Mouse (Mus musculus): ENCODE results near the gene Padi6. TPM values are rescaled to one million over a fixed set of nuclear protein-coding genes. Genes with fewer than 3 reads are reported as not detected.
A peak's percentile ranks its signal among the peaks of the same experiment; 100 is the strongest.

Gene Padi6
- polyA plus RNA-seq, 1 experiment = not detected

- no peaks in the 10 kb centered on the region; the same call in 1 of the 2 replicates for H3K4me1 ChIP-seq
- peaks cover 17% of the 10 kb centered on the region for H3K27me3 ChIP-seq (replicated peaks)
- TF ChIP-seq GATA1 (IDR thresholded peaks at IDR 0.05; ENCODE audit: borderline replicate concordance, low read length) (no peak), FLI1 (IDR thresholded peaks at IDR 0.05; ENCODE audit: low read length) (no peak)
- H3K36me3 ChIP-seq (replicated peaks; ENCODE audit: low read length) = no peaks in the 10 kb centered on the region
- peaks cover 33% of the 10 kb centered on the region for H3K9me3 ChIP-seq
- no peak overlapping the region for H3K4me3 ChIP-seq (replicated peaks)
Observed at GRCm38 (mm10) chr4:140779803-140780397, 37.5 kb upstream of the Padi6 start.

GRCm38 (mm10) chr4:140776623-140777022 is 34.2 kb upstream of the Padi6 start:
- Histone ChIP-seq H3K36me3 (replicated peaks; ENCODE audit: low read length) (no peaks in the 10 kb centered on the region), H3K4me3 (replicated peaks) (no peak overlapping the region), H3K27me3 (replicated peaks) (peaks cover 18% of the 10 kb centered on the region), H3K4me1 (peaks cover 12% of the 10 kb centered on the region), H3K9me3 (peaks cover 18% of the 10 kb centered on the region)
- TF ChIP-seq FLI1 (IDR thresholded peaks at IDR 0.05; ENCODE audit: low read length) (no peak), GATA1 (IDR thresholded peaks at IDR 0.05; ENCODE audit: borderline replicate concordance, low read length) (no peak)

GRCm38 (mm10) chr4:140775876-140776275 is 33.4 kb upstream of the Padi6 start:
- no peak overlapping the region for H3K4me3 ChIP-seq (replicated peaks)
- no peaks in the 10 kb centered on the region for H3K36me3 ChIP-seq (replicated peaks; ENCODE audit: low read length)
- H3K4me1 ChIP-seq = peaks cover 19% of the 10 kb centered on the region
- peaks cover 17% of the 10 kb centered on the region for H3K27me3 ChIP-seq (replicated peaks)
- TF ChIP-seq GATA1 (IDR thresholded peaks at IDR 0.05; ENCODE audit: borderline replicate concordance, low read length) (no peak), FLI1 (IDR thresholded peaks at IDR 0.05; ENCODE audit: low read length) (no peak)
- H3K9me3 ChIP-seq = peaks cover 18% of the 10 kb centered on the region

DNA sequence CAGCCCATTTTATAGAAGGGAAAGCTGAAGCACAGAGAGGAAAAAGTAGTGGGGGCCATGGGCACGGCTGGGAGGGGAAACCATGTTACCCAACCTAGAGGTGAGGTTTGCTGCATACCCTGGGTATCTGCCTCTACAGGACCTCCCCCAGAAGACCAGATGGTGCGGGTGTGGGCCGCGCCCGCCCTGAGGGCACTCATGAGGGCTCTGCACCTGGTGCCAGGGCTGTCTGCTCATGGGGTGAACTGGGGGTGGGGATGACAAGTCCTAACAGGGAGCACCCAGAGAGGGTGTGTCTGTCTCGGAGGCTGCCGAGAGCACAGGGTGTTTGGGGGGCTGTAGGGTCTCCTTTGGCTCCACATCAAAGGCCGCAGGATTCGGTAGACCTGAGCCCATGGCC is 32.5 kb upstream of the Padi6 start:
- H3K9me3 ChIP-seq = peaks cover 9% of the 10 kb centered on the region; the same call in 1 of the 2 replicates
- no peak for TF ChIP-seq GATA1 (IDR thresholded peaks at IDR 0.05; ENCODE audit: borderline replicate concordance, low read length)
- no peak for TF ChIP-seq FLI1 (IDR thresholded peaks at IDR 0.05; ENCODE audit: low read length)
- H3K4me1 ChIP-seq = peaks cover 27% of the 10 kb centered on the region
- peaks cover 10% of the 10 kb centered on the region for H3K27me3 ChIP-seq (replicated peaks)
- H3K36me3 ChIP-seq (replicated peaks; ENCODE audit: low read length) = no peaks in the 10 kb centered on the region
- no peak overlapping the region for H3K4me3 ChIP-seq (replicated peaks)

DNA sequence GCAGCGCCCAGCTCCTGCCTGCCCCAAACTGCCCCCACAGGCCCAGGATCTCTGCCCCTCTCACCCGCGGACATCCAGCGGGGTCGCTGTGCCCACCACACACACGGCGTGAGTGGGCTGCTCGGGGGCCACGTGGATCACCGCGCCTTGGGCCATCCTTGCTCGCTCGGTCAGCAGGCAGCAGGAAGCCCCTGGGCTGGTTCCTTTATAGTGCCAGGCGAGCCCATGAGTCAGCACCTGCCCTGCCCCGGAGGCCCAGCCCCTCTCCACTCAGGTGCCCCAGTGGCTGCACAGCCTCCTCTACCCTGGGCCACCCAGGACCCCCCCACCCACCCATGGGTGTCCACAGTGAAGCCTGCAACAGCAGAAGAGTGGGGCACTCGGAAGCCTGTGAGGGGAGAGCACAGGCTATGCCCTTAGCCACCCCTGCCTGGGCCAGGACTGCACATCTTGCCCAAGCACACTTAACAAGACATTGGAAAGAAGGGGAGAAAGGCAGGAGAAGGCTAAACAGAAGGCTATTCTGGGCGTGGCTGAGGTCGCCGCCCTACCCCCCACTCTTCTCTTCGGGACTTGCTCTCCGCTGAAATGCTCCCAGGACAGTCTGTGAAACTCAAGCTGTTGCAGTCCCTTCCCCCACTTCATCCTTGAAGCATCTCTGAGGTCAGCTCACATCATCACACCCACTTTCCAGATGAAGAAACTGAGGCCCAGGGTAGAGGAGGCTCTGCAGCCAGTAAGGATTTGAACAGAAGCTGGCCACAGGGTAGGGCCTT is 31.8 kb upstream of the Padi6 start, which contains the start of gene Padi4:
Gene Padi4 (minus strand): TSS at position 212 of the 776 bp plus-strand sequence.
- no peak within 1 kb of the TSS for H3K4me3 ChIP-seq (replicated peaks)
- H3K36me3 ChIP-seq (replicated peaks; ENCODE audit: low read length) = no peaks in the 10 kb centered on the region
- TF ChIP-seq GATA1 (IDR thresholded peaks at IDR 0.05; ENCODE audit: borderline replicate concordance, low read length) (no peak), FLI1 (IDR thresholded peaks at IDR 0.05; ENCODE audit: low read length) (no peak)
- H3K4me1 ChIP-seq = peaks cover 30% of the 10 kb centered on the region
- peaks cover 8% of the 10 kb centered on the region for H3K27me3 ChIP-seq (replicated peaks)
- H3K9me3 ChIP-seq = peaks cover 5% of the 10 kb centered on the region; the same call in 1 of the 2 replicates

GRCm38 (mm10) chr4:140771091-140771490 is 28.6 kb upstream of the Padi6 start:
- no peak for TF ChIP-seq FLI1 (IDR thresholded peaks at IDR 0.05; ENCODE audit: low read length)
- TF ChIP-seq GATA1 (IDR thresholded peaks at IDR 0.05; ENCODE audit: borderline replicate concordance, low read length) = no peak
- Histone ChIP-seq H3K27me3 (replicated peaks) (peaks cover 13% of the 10 kb centered on the region), H3K4me3 (replicated peaks) (peak overlapping the region; percentile 56), H3K4me1 (peaks cover 33% of the 10 kb centered on the region), H3K9me3 (no peaks in the 10 kb centered on the region), H3K36me3 (replicated peaks; ENCODE audit: low read length) (no peaks in the 10 kb centered on the region)

GRCm38 (mm10) chr4:140770433-140770832 is 28.0 kb upstream of the Padi6 start:
- peaks cover 13% of the 10 kb centered on the region for H3K27me3 ChIP-seq (replicated peaks)
- no peaks in the 10 kb centered on the region for H3K36me3 ChIP-seq (replicated peaks; ENCODE audit: low read length)
- H3K4me1 ChIP-seq = peaks cover 36% of the 10 kb centered on the region
- H3K9me3 ChIP-seq = no peaks in the 10 kb centered on the region
- no peak for TF ChIP-seq FLI1 (IDR thresholded peaks at IDR 0.05; ENCODE audit: low read length)
- no peak for TF ChIP-seq GATA1 (IDR thresholded peaks at IDR 0.05; ENCODE audit: borderline replicate concordance, low read length)
- H3K4me3 ChIP-seq (replicated peaks) = peak overlapping the region; percentile 88

- Histone ChIP-seq H3K9me3 (no peaks in the 10 kb centered on the region), H3K4me1 (peaks cover 32% of the 10 kb centered on the region), H3K4me3 (replicated peaks) (no peak overlapping the region), H3K36me3 (replicated peaks; ENCODE audit: low read length) (no peaks in the 10 kb centered on the region), H3K27me3 (replicated peaks) (peaks cover 9% of the 10 kb centered on the region)
- TF ChIP-seq FLI1 (IDR thresholded peaks at IDR 0.05; ENCODE audit: low read length) (no peak), GATA1 (IDR thresholded peaks at IDR 0.05; ENCODE audit: borderline replicate concordance, low read length) (no peak)
Observed at GRCm38 (mm10) chr4:140768973-140769372, 26.5 kb upstream of the Padi6 start.

GRCm38 (mm10) chr4:140765936-140766335 is 23.5 kb upstream of the Padi6 start:
- no peaks in the 10 kb centered on the region for H3K36me3 ChIP-seq (replicated peaks; ENCODE audit: low read length)
- H3K4me3 ChIP-seq (replicated peaks) = no peak overlapping the region
- peaks cover 13% of the 10 kb centered on the region for H3K27me3 ChIP-seq (replicated peaks)
- H3K4me1 ChIP-seq = peaks cover 18% of the 10 kb centered on the region
- no peak for TF ChIP-seq FLI1 (IDR thresholded peaks at IDR 0.05; ENCODE audit: low read length)
- no peak for TF ChIP-seq GATA1 (IDR thresholded peaks at IDR 0.05; ENCODE audit: borderline replicate concordance, low read length)
- H3K9me3 ChIP-seq = no peaks in the 10 kb centered on the region

DNA sequence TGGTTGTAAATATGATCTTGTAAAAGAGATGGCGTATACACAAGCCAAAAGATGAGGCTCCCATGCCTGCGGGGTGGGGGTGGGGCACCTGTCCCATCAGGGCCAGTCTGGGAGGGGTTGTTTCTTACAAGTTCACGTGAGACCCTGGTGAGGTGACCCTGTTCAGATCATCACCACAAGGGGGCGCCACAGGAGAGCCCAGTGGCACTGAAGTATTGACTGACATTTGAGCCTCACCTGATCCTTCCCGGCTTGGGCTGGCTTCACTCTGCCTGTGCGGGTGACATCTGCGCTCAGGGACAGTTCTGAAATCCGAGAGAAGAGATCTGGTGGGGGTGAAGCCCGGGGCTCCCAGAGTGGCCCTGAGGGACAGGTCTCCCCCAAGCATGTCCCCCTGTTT is 20.7 kb upstream of the Padi6 start:
- Histone ChIP-seq H3K36me3 (replicated peaks; ENCODE audit: low read length) (no peaks in the 10 kb centered on the region), H3K4me1 (peaks cover 6% of the 10 kb centered on the region), H3K27me3 (replicated peaks) (peaks cover 23% of the 10 kb centered on the region), H3K9me3 (no peaks in the 10 kb centered on the region), H3K4me3 (replicated peaks) (no peak overlapping the region)
- TF ChIP-seq GATA1 (IDR thresholded peaks at IDR 0.05; ENCODE audit: borderline replicate concordance, low read length) (no peak), FLI1 (IDR thresholded peaks at IDR 0.05; ENCODE audit: low read length) (no peak)
